Mouse (Mus musculus) embryonic fibroblast, embryonic 13.5 days (primary cell): ENCODE measurements around the gene Icam4.

Experiments
- CTCF ChIP-seq: IDR thresholded peaks from 2 replicates; pipeline ENCODE4 v1.5.1; 2011; ENCODE audit warnings: mild to moderate bottlenecking, control low read depth, low read length, moderate library complexity, borderline replicate concordance; ENCODE audit not compliant: insufficient read depth
- POLR2A ChIP-seq: IDR thresholded peaks from 2 replicates; pipeline ENCODE4 v1.6.1; 2011; ENCODE audit warnings: low read depth, mild to moderate bottlenecking, control low read depth, low read length, moderate library complexity

GRCm38 (mm10) chr9:21014691-21015570 lies 14.2 kb upstream of the Icam4 start:
- TF ChIP-seq POLR2A (peak; percentile 44; the same call in 1 of the 2 replicates), CTCF (no peak)
